Mouse (Mus musculus): ENCODE results near the gene Hcn4.

DNA sequence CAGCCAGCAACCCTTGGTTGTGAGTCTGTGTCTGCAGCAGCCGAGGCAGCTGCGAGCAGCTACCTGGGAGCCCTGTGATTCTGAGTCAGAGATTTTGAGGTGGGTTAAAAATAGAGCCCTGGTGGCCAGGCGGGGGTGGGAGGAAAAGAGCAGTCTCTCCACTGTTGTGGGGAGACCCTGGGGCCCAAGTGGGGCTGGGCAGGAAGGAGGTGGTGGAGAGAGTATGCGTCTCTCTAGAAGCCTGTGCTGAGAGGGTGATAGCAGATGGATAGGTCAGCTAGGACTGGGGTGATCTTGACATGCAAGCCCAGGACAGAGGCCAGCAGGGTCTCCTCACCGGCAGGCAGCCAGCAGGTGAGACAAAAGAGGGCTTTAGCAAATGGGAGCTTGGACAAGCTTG lies 14.0 kb downstream of the Hcn4 start:
- no peak for TF ChIP-seq POLR2A (IDR thresholded peaks at IDR 0.05; ENCODE audit: borderline replicate concordance, insufficient read depth, low read length)
- no peak for TF ChIP-seq CTCF (IDR thresholded peaks at IDR 0.05; ENCODE audit: borderline replicate concordance, insufficient read depth, low read depth, low read length)
